Comparison of ENCODE assay signal across 25 mouse cellular contexts in genomic region chr14:26361206-26361605, GRCm38 (mm10).
DNase-seq lines count a peak whose midpoint lies in the region; ATAC-seq and TF ChIP-seq lines count a peak whose summit lies in the region.
"Had no signal": no experiment of that assay in that cellular context is flagged by ENCODE, and none has a peak within 500 bp of the region (broad histone marks: within the 10 kb centered on the region; RNA-seq: fewer than 3 reads in every experiment).

No protein-coding gene starts in this region.

- no peaks in the 10 kb centered on the region for H3K9me3 ChIP-seq in forebrain, embryonic 11.5 days (ENCODE audit: control insufficient read depth, low read length)
- H3K9me3 ChIP-seq in forebrain, embryonic 15.5 days: no peaks in the 10 kb centered on the region
- H3K9me3 ChIP-seq in heart, embryonic 10.5 days: no peaks in the 10 kb centered on the region
- H3K9me3 ChIP-seq: embryonic facial prominence, embryonic 10.5 days; embryonic facial prominence, embryonic 12.5 days; forebrain, embryonic 12.5 days; G1E had no signal

- H3K4me2 ChIP-seq in forebrain, embryonic 11.5 days (ENCODE audit: low read depth, low read length, severe bottlenecking): no peak overlapping the region
- no peak overlapping the region for H3K4me2 ChIP-seq in forebrain, embryonic 15.5 days (replicated peaks)
- H3K4me2 ChIP-seq: embryonic facial prominence, embryonic 12.5 days; forebrain, embryonic 12.5 days had no signal

- no peak overlapping the region for H3K9ac ChIP-seq in forebrain, embryonic 11.5 days (ENCODE audit: low read length)
- H3K9ac ChIP-seq in forebrain, embryonic 15.5 days (replicated peaks): no peak overlapping the region
- H3K9ac ChIP-seq: embryonic facial prominence, embryonic 12.5 days; forebrain, embryonic 12.5 days; forebrain, postnatal 0 days had no signal

- no peak for TF ChIP-seq POLR2A in testis, adult 2 months (IDR thresholded peaks at IDR 0.05; ENCODE audit: control insufficient read depth, low read depth, low read length)

- H3K36me3 ChIP-seq in forebrain, embryonic 11.5 days (ENCODE audit: control insufficient read depth, insufficient read depth, low read length): no peaks in the 10 kb centered on the region
- no peaks in the 10 kb centered on the region for H3K36me3 ChIP-seq in forebrain, embryonic 15.5 days
- H3K36me3 ChIP-seq in heart, embryonic 10.5 days: no peaks in the 10 kb centered on the region
- no peaks in the 10 kb centered on the region for H3K36me3 ChIP-seq in testis, adult 2 months (ENCODE audit: control insufficient read depth, insufficient read depth, low read length)
- H3K36me3 ChIP-seq: embryonic facial prominence, embryonic 10.5 days; embryonic facial prominence, embryonic 12.5 days; forebrain, embryonic 12.5 days; G1E had no signal

- no peaks in the 10 kb centered on the region for H3K4me1 ChIP-seq in forebrain, embryonic 11.5 days (replicated peaks; ENCODE audit: control insufficient read depth, insufficient read depth, low read length)
- H3K4me1 ChIP-seq in forebrain, embryonic 15.5 days: no peaks in the 10 kb centered on the region
- H3K4me1 ChIP-seq in heart, embryonic 10.5 days: peaks cover 12% of the 10 kb centered on the region
- peaks cover 8% of the 10 kb centered on the region for H3K4me1 ChIP-seq in testis, adult 2 months (ENCODE audit: control insufficient read depth, insufficient read depth, low read length)
- H3K4me1 ChIP-seq: forebrain, embryonic 12.5 days had no signal

- DNase-seq in forebrain, embryonic 11.5 days (ENCODE audit: low spot score): peak; percentile 13
- DNase-seq in heart, embryonic 10.5 days (ENCODE audit: low spot score): peak; percentile 54
- no peak for DNase-seq in heart, postnatal 10 days
- no peak for DNase-seq in testis, postnatal 10 days (ENCODE audit: low spot score)
- DNase-seq: adrenal gland, adult 8-10 months; adrenal gland, postnatal 14 days; adrenal gland, postnatal 36 days; B cell, adult 2 months; cerebellum, adult 11-12 months; cerebellum, adult 2 months; cerebellum, adult 9-10 months; cerebellum, postnatal 10 days; cerebellum, postnatal 25 days; forebrain, postnatal 0 days had no signal

- intact Hi-C loops in heart, postnatal 10 days (cut with DNase I): no loop called here

- H3K4me3 ChIP-seq in forebrain, embryonic 11.5 days (ENCODE audit: low read depth, low read length): no peak overlapping the region
- H3K4me3 ChIP-seq in forebrain, embryonic 15.5 days: no peak overlapping the region
- no peak overlapping the region for H3K4me3 ChIP-seq in heart, embryonic 10.5 days
- peak overlapping the region; percentile 17 for H3K4me3 ChIP-seq in testis, adult 2 months (ENCODE audit: control insufficient read depth, low read depth, low read length)
- H3K4me3 ChIP-seq: embryonic facial prominence, embryonic 10.5 days; embryonic facial prominence, embryonic 12.5 days; forebrain, embryonic 12.5 days had no signal

- 94% methylated on average over 3 of the region's 3 CpGs for WGBS in forebrain, embryonic 11.5 days
- 91% methylated on average over 3 of the region's 3 CpGs for WGBS in forebrain, embryonic 15.5 days
- WGBS in heart, embryonic 10.5 days: 86% methylated on average over 3 of the region's 3 CpGs

- ATAC-seq in forebrain, embryonic 11.5 days (replicated peaks; ENCODE audit: low FRiP score): no peak
- no peak for ATAC-seq in forebrain, embryonic 15.5 days (replicated peaks)
- ATAC-seq: activated CD4-positive, CD25-positive, alpha-beta regulatory T cell, adult 4 months; CD4-positive, CD25-positive, alpha-beta regulatory T cell, adult 4 months; forebrain, embryonic 14.5 days; forebrain, postnatal 0 days; Patski had no signal

- no peak for TF ChIP-seq CTCF in testis, adult 2 months (IDR thresholded peaks at IDR 0.05; ENCODE audit: control insufficient read depth, insufficient read depth, insufficient replicate concordance, low read depth, low read length)

- no peaks in the 10 kb centered on the region for H3K27me3 ChIP-seq in forebrain, embryonic 11.5 days (ENCODE audit: control insufficient read depth, insufficient read depth, low read length)
- no peaks in the 10 kb centered on the region for H3K27me3 ChIP-seq in forebrain, embryonic 15.5 days
- no peaks in the 10 kb centered on the region for H3K27me3 ChIP-seq in heart, embryonic 10.5 days (ENCODE audit: insufficient read depth, poor library complexity, severe bottlenecking)
- no peaks in the 10 kb centered on the region for H3K27me3 ChIP-seq in testis, adult 2 months (ENCODE audit: control insufficient read depth, insufficient read depth, low read length)
- H3K27me3 ChIP-seq: CH12.LX; embryonic facial prominence, embryonic 12.5 days; forebrain, embryonic 12.5 days had no signal

- no peak overlapping the region for H3K27ac ChIP-seq in forebrain, embryonic 11.5 days (ENCODE audit: low read depth, low read length)
- H3K27ac ChIP-seq in forebrain, embryonic 15.5 days (replicated peaks): no peak overlapping the region
- no peak overlapping the region for H3K27ac ChIP-seq in heart, embryonic 10.5 days
- no peak overlapping the region for H3K27ac ChIP-seq in testis, adult 2 months (ENCODE audit: control insufficient read depth, insufficient read depth, low read depth, low read length)
- H3K27ac ChIP-seq: embryonic facial prominence, embryonic 10.5 days; embryonic facial prominence, embryonic 12.5 days; forebrain, embryonic 12.5 days had no signal

Comparison
In these comparisons a context has a peak if more than half of its experiments do, and no peak if none do; other contexts are left out.
1. DNase-seq: peak in forebrain, embryonic 11.5 days (single experiment) and heart, embryonic 10.5 days (single experiment); none in heart, postnatal 10 days (0 of 2) and testis, postnatal 10 days (single experiment).